Mouse (Mus musculus) midbrain, embryonic 13.5 days (tissue): ENCODE results near the gene Mrps23. TPM values are rescaled to one million over a fixed set of nuclear protein-coding genes. Genes with fewer than 3 reads are reported as not detected.

Experiments used
- ATAC-seq: fragments of 200-750 bp; cut with Nextera tagmentation; 2 replicates; pipeline ENCODE4 v1.8.0; 2017; ENCODE audit warnings: mild to moderate bottlenecking, moderate TSS enrichment, moderate library complexity
- H3K27ac ChIP-seq: fragments of 300-500 bp; sonication (generic); 2 replicates; pipeline ENCODE4 v1.5.1; 2015; ENCODE audit warnings: inconsistent platforms, mild to moderate bottlenecking, moderate library complexity
- H3K27me3 ChIP-seq: fragments of 300-500 bp; sonication (generic); 2 replicates; pipeline ENCODE4 v1.6.1; 2015; ENCODE audit warnings: mild to moderate bottlenecking, inconsistent platforms
- H3K36me3 ChIP-seq: fragments of 300-500 bp; sonication (generic); 2 replicates; pipeline ENCODE4 v1.6.1; 2015; ENCODE audit warnings: mild to moderate bottlenecking, inconsistent platforms
- H3K4me1 ChIP-seq: fragments of 300-500 bp; sonication (generic); replicated peaks from 2 replicates; pipeline ENCODE4 v1.6.1; 2015; ENCODE audit warnings: inconsistent platforms
- H3K4me2 ChIP-seq: fragments of 300-500 bp; sonication (generic); replicated peaks from 2 replicates; pipeline ENCODE4 v1.6.1; 2015; ENCODE audit warnings: moderate library complexity, mild to moderate bottlenecking, inconsistent platforms
- H3K4me3 ChIP-seq: fragments of 300-500 bp; sonication (generic); replicated peaks from 2 replicates; pipeline ENCODE4 v1.5.1; 2015; ENCODE audit warnings: mild to moderate bottlenecking, inconsistent platforms
- H3K9ac ChIP-seq: fragments of 300-500 bp; sonication (generic); replicated peaks from 2 replicates; pipeline ENCODE4 v1.6.1; 2015; ENCODE audit warnings: mild to moderate bottlenecking, inconsistent platforms
- H3K9me3 ChIP-seq: fragments of 300-500 bp; sonication (generic); 2 replicates; pipeline ENCODE4 v1.6.1; 2016; ENCODE audit warnings: mild to moderate bottlenecking, inconsistent platforms
- WGBS: fragments of 180-500 bp; shearing (Covaris S2); methylation state at CpG from one replicate; pipeline ENCODE4 v1.1.7; 2015; 5-methylcytosine and 5-hydroxymethylcytosine counted together
- polyA plus RNA-seq: library from polyadenylated mRNA; unstranded; fragments of >200 nt; fragmentation: Nextera tagmentation; extraction: Ambion mirVana; gene quantifications from 2 replicates; pipeline ENCODE4 v1.2.1, GENCODE M21; 2015

Gene Mrps23
- polyA plus RNA-seq, 1 experiment from 2014 or later, result 68.6 TPM

GRCm38 (mm10) chr11:88216231-88216685, 12.1 kb downstream of the Mrps23 start:
- no peaks in the 10 kb centered on the region for H3K27me3 ChIP-seq
- H3K4me3 ChIP-seq, result no peak overlapping the region
- no peaks in the 10 kb centered on the region for H3K9me3 ChIP-seq
- WGBS, result 11% methylated on average over 10 of the region's 10 CpGs
- H3K4me1 ChIP-seq, result peaks cover 20% of the 10 kb centered on the region
- peak; percentile 73 for ATAC-seq
- peak overlapping the region; percentile 56 for H3K9ac ChIP-seq
- peak overlapping the region; percentile 35 for H3K4me2 ChIP-seq
- H3K36me3 ChIP-seq, result peaks cover 12% of the 10 kb centered on the region
- H3K27ac ChIP-seq, result peak overlapping the region; percentile 80

GRCm38 (mm10) chr11:88218155-88218554, 14.0 kb downstream of the Mrps23 start:
- Histone ChIP-seq H3K27me3 (no peaks in the 10 kb centered on the region), H3K4me2 (no peak overlapping the region), H3K36me3 (no peaks in the 10 kb centered on the region), H3K9ac (no peak overlapping the region), H3K4me3 (no peak overlapping the region), H3K4me1 (peaks cover 20% of the 10 kb centered on the region), H3K9me3 (no peaks in the 10 kb centered on the region), H3K27ac (no peak overlapping the region)
- 87% methylated on average over 6 of the region's 6 CpGs for WGBS
- no peak for ATAC-seq

GRCm38 (mm10) chr11:88218586-88218985, 14.4 kb downstream of the Mrps23 start:
- Histone ChIP-seq H3K27me3 (no peaks in the 10 kb centered on the region), H3K4me2 (no peak overlapping the region), H3K9ac (no peak overlapping the region), H3K36me3 (no peaks in the 10 kb centered on the region), H3K4me1 (peaks cover 20% of the 10 kb centered on the region), H3K27ac (no peak overlapping the region), H3K9me3 (no peaks in the 10 kb centered on the region), H3K4me3 (no peak overlapping the region)
- 71% methylated on average over 7 of the region's 7 CpGs for WGBS
- ATAC-seq, result no peak

GRCm38 (mm10) chr11:88221929-88222475, 17.8 kb downstream of the Mrps23 start:
- H3K27me3 ChIP-seq, result no peaks in the 10 kb centered on the region

GRCm38 (mm10) chr11:88227001-88227957, 23.1 kb downstream of the Mrps23 start:
- ATAC-seq, result no peak
- 0 out of 2 replicates have a peak, but pooled peaks cover 5% of the 10 kb centered on the region for H3K4me1 ChIP-seq
- H3K27ac ChIP-seq, result no peak overlapping the region
- no peak overlapping the region for H3K9ac ChIP-seq
- H3K4me3 ChIP-seq, result no peak overlapping the region
- 92% methylated on average over 17 of the region's 17 CpGs for WGBS
- H3K4me2 ChIP-seq, result no peak overlapping the region
- H3K27me3 ChIP-seq, result no peaks in the 10 kb centered on the region
- no peaks in the 10 kb centered on the region for H3K36me3 ChIP-seq
- no peaks in the 10 kb centered on the region for H3K9me3 ChIP-seq

More at GRCm38 (mm10) chr11:88221929-88222475, 17.8 kb downstream of the Mrps23 start:
- no peak overlapping the region for H3K27ac ChIP-seq
- H3K4me2 ChIP-seq, result no peak overlapping the region
- H3K4me1 ChIP-seq, result no peaks in the 10 kb centered on the region
- H3K36me3 ChIP-seq, result no peaks in the 10 kb centered on the region
- H3K9ac ChIP-seq, result no peak overlapping the region
- H3K4me3 ChIP-seq, result no peak overlapping the region
- ATAC-seq, result no peak
- WGBS, result 86% methylated on average over 15 of the region's 15 CpGs
- H3K9me3 ChIP-seq, result no peaks in the 10 kb centered on the region

- Histone ChIP-seq H3K27ac (no peak overlapping the region; the same call in 1 of the 2 replicates), H3K4me1 (peaks cover 38% of the 10 kb centered on the region), H3K4me2 (no peak overlapping the region), H3K9ac (no peak overlapping the region), H3K36me3 (no peaks in the 10 kb centered on the region), H3K4me3 (no peak overlapping the region), H3K27me3 (no peaks in the 10 kb centered on the region), H3K9me3 (no peaks in the 10 kb centered on the region)
- 84% methylated on average over 4 of the region's 4 CpGs for WGBS
- no peak for ATAC-seq
These were observed 27.1 kb downstream of the Mrps23 start for GRCm38 (mm10) chr11:88231213-88231790.

GRCm38 (mm10) chr11:88233528-88234427, 29.6 kb downstream of the Mrps23 start:
- Histone ChIP-seq H3K4me2 (no peak overlapping the region), H3K9me3 (no peaks in the 10 kb centered on the region), H3K9ac (0 out of 2 replicates have a peak overlapping the region, but pooled peaks have one; percentile 32), H3K4me1 (peaks cover 50% of the 10 kb centered on the region), H3K36me3 (no peaks in the 10 kb centered on the region), H3K27me3 (no peaks in the 10 kb centered on the region), H3K4me3 (no peak overlapping the region), H3K27ac (peak overlapping the region; percentile 76)
- 40% methylated on average over 17 of the region's 17 CpGs for WGBS
- peak; percentile 46; the same call in 1 of the 2 replicates for ATAC-seq

GRCm38 (mm10) chr11:88234789-88235188, 30.6 kb downstream of the Mrps23 start:
- WGBS, result 39% methylated on average over 4 of the region's 4 CpGs
- no peak overlapping the region for H3K4me2 ChIP-seq
- H3K9me3 ChIP-seq, result no peaks in the 10 kb centered on the region
- no peak overlapping the region for H3K4me3 ChIP-seq
- no peak overlapping the region for H3K9ac ChIP-seq
- H3K27ac ChIP-seq, result no peak overlapping the region
- no peaks in the 10 kb centered on the region for H3K27me3 ChIP-seq
- H3K36me3 ChIP-seq, result no peaks in the 10 kb centered on the region
- ATAC-seq, result no peak
- H3K4me1 ChIP-seq, result peaks cover 60% of the 10 kb centered on the region

- WGBS, result 4% methylated on average over 23 of the region's 23 CpGs
- Histone ChIP-seq H3K36me3 (no peaks in the 10 kb centered on the region), H3K4me3 (no peak overlapping the region), H3K9ac (0 out of 2 replicates have a peak overlapping the region, but pooled peaks have one; percentile 20), H3K27ac (peak overlapping the region; percentile 58; the same call in 1 of the 2 replicates), H3K27me3 (no peaks in the 10 kb centered on the region), H3K4me1 (peaks cover 67% of the 10 kb centered on the region), H3K9me3 (no peaks in the 10 kb centered on the region), H3K4me2 (peak overlapping the region; percentile 15)
- ATAC-seq, result 0 out of 2 replicates have a peak, but pooled peaks have one; percentile 16
These were observed 31.3 kb downstream of the Mrps23 start for GRCm38 (mm10) chr11:88235221-88236203.

GRCm38 (mm10) chr11:88240275-88240674, 36.1 kb downstream of the Mrps23 start:
- no peaks in the 10 kb centered on the region for H3K36me3 ChIP-seq
- no peaks in the 10 kb centered on the region for H3K9me3 ChIP-seq
- peak overlapping the region; percentile 79 for H3K27ac ChIP-seq
- no peak overlapping the region for H3K9ac ChIP-seq
- H3K27me3 ChIP-seq, result no peaks in the 10 kb centered on the region
- H3K4me3 ChIP-seq, result no peak overlapping the region
- peaks cover 56% of the 10 kb centered on the region for H3K4me1 ChIP-seq
- ATAC-seq, result peak; percentile 45; the same call in 1 of the 2 replicates
- no peak overlapping the region for H3K4me2 ChIP-seq
- WGBS, result 45% methylated on average over 10 of the region's 10 CpGs
